Mouse (Mus musculus) cortical plate, adult 2 months (tissue): ENCODE measurements at regions not wholly inside any gene's neighbourhood (a gene's known extent, or its start where the extent isn't known, plus 50 kb on each side); places are given as distances from the start of the nearest gene placed in this dataset.
A peak's percentile ranks its signal among the peaks of the same experiment; 100 is the strongest.

Experiments used
- CTCF ChIP-seq: fragments of 200-500 bp; IDR thresholded peaks from 2 replicates; pipeline ENCODE4 v1.5.1; 2011; ENCODE audit warnings: mild to moderate bottlenecking, control low read depth, low read length; ENCODE audit not compliant: insufficient read depth; ENCODE audit errors: extremely low read depth
- POLR2A ChIP-seq: fragments of 200-500 bp; IDR thresholded peaks from 2 replicates; pipeline ENCODE4 v1.6.1; 2011; ENCODE audit warnings: mild to moderate bottlenecking, low read length, control low read depth; ENCODE audit not compliant: insufficient read depth; ENCODE audit errors: extremely low read depth

DNA sequence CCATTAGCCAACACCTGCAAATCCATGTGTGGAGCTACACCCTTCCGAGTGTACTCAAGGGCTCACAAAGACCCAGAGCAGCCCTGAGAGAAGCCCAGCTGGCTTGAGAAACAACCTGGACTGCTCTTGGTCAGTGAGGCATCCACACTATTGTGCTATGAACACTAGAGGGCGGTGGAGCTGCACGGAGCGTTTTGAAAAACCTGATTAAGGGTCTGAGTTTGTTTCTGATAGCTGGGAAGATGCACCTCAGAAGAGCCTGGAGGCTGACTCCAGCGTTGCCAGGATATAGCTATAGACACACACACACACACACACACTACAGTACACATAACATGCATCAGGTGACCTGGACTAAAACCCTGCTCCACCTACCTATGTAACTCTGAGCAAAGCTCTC, 185.5 kb downstream of the Prdm2 start:
- TF ChIP-seq POLR2A (no peak), CTCF (peak; percentile 93)
